Mouse (Mus musculus): Measurements from ENCODE around the gene Map2k5.

The Map2k5 gene

GRCm38 (mm10) chr9:63196114-63196682, 181.5 kb downstream of the Map2k5 start:
- TF ChIP-seq GATA4 (IDR thresholded peaks at IDR 0.05; ENCODE audit: insufficient replicate concordance, low read length), result no peak

GRCm38 (mm10) chr9:63195523-63195922, 182.2 kb downstream of the Map2k5 start:
- TF ChIP-seq GATA4 (IDR thresholded peaks at IDR 0.05; ENCODE audit: insufficient replicate concordance, low read length), result no peak

GRCm38 (mm10) chr9:63194791-63195190, 182.9 kb downstream of the Map2k5 start:
- TF ChIP-seq GATA4 (IDR thresholded peaks at IDR 0.05; ENCODE audit: insufficient replicate concordance, low read length), result no peak

GRCm38 (mm10) chr9:63192809-63193208, 184.9 kb downstream of the Map2k5 start:
- TF ChIP-seq GATA4 (IDR thresholded peaks at IDR 0.05; ENCODE audit: insufficient replicate concordance, low read length), result no peak

- no peak for TF ChIP-seq GATA4 (IDR thresholded peaks at IDR 0.05; ENCODE audit: insufficient replicate concordance, low read length)
These were observed 190.4 kb downstream of the Map2k5 start for GRCm38 (mm10) chr9:63187310-63187709.

GRCm38 (mm10) chr9:63185249-63185648, 192.5 kb downstream of the Map2k5 start:
- peak; percentile 58; the same call in 1 of the 2 replicates for TF ChIP-seq GATA4 (IDR thresholded peaks at IDR 0.05; ENCODE audit: insufficient replicate concordance, low read length)

GRCm38 (mm10) chr9:63183864-63184263, 193.8 kb downstream of the Map2k5 start:
- no peak for TF ChIP-seq GATA4 (IDR thresholded peaks at IDR 0.05; ENCODE audit: insufficient replicate concordance, low read length)

- no peak for TF ChIP-seq GATA4 (IDR thresholded peaks at IDR 0.05; ENCODE audit: insufficient replicate concordance, low read length)
These were observed 195.3 kb downstream of the Map2k5 start for GRCm38 (mm10) chr9:63182306-63182960.

- no peak for TF ChIP-seq GATA4 (IDR thresholded peaks at IDR 0.05; ENCODE audit: insufficient replicate concordance, low read length)
These were observed 196.1 kb downstream of the Map2k5 start for GRCm38 (mm10) chr9:63181337-63182178.

GRCm38 (mm10) chr9:63178296-63178695, 199.4 kb downstream of the Map2k5 start:
- no peak for TF ChIP-seq GATA4 (IDR thresholded peaks at IDR 0.05; ENCODE audit: insufficient replicate concordance, low read length)

GRCm38 (mm10) chr9:63174001-63174721, 203.5 kb downstream of the Map2k5 start:
- TF ChIP-seq GATA4 (IDR thresholded peaks at IDR 0.05; ENCODE audit: insufficient replicate concordance, low read length), result no peak

- no peak for TF ChIP-seq GATA4 (IDR thresholded peaks at IDR 0.05; ENCODE audit: insufficient replicate concordance, low read length)
These were observed 205.8 kb downstream of the Map2k5 start for GRCm38 (mm10) chr9:63171951-63172350.

GRCm38 (mm10) chr9:63169127-63169526, 208.6 kb downstream of the Map2k5 start:
- no peak for TF ChIP-seq GATA4 (IDR thresholded peaks at IDR 0.05; ENCODE audit: insufficient replicate concordance, low read length)

GRCm38 (mm10) chr9:63165070-63165469, 212.6 kb downstream of the Map2k5 start:
- no peak for TF ChIP-seq GATA4 (IDR thresholded peaks at IDR 0.05; ENCODE audit: insufficient replicate concordance, low read length)

GRCm38 (mm10) chr9:63163756-63164155, 213.9 kb downstream of the Map2k5 start:
- no peak for TF ChIP-seq GATA4 (IDR thresholded peaks at IDR 0.05; ENCODE audit: insufficient replicate concordance, low read length)

Data from liver, adult (tissue).